Mouse (Mus musculus): ENCODE results near the gene Fat1. TPM values are rescaled to one million over a fixed set of nuclear protein-coding genes. Genes with fewer than 3 reads are reported as not detected.

Gene Fat1
- total RNA-seq, 2 experiments from 2014 or later, result 47.8 to 48.1 TPM

DNA sequence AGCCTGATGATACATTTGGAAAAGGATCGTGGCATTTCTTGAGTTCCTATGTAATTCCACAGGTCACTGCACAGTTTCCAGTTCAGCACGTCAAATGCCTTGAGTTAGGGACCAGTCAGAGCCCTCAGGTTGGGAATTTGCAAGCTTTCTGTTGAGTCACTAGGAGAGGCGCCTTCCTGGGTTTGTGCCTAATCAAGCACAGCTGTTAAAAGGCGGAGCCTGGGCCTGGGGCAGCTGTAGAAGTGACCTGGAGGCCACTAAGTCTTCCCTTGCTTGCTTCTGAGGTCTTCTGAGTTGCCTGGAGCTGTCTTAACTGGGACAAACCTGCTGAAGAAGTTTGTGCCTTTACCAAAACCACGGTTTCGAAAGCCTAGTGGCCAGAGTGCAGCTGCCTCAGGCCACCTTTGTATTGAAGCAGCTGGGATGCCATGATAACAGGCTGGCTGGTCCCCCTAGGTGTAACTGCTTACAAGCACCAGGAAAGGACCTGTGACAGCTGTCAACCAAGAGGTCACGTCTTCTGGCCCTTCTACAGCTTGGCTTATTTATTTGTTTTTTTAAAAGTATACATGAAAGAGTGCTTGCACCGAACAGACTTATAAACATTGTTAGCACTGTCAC, 66.4 kb downstream of the Fat1 start:
- DNase-seq (ENCODE audit: low spot score in 2 of 2), result no peak

DNA sequence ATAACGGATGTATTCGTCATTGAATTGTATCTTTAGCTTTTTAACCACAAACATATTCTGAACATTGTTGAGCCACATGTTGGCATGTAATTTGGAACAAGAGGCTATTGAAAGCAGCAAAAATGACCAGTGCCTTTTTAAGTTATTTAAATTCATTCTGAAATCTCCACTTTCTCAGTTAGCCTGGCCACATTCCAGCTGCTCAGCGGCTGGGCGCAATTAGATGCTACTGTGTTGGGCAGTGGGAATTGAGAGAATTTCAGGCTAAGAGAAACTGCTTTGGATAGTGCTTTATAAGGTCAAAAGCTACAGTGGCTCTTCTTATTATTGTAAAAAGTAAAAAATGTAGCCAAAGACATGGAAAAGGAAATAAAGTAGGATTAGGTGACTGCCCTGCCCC, 67.4 kb downstream of the Fat1 start:
- no peak for DNase-seq (ENCODE audit: low spot score in 2 of 2)

DNA sequence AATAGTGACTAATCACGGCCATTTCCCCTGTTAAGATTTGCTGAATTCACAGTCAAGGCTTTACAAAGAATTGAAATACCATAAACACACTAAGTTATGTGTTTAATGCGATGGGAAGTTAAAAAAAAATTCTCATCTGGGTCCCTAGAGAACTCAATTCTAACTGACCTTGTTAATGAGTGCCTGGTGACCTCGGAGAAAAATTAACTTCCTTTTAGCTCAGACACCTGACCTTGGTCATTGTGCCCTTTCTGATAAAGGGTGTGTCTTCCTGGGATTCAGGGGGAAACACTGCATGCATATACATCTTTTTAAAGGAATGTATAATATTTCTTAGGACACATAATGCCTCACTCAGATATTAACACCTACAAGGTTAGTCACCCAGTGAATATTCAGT, 68.8 kb downstream of the Fat1 start:
- DNase-seq (ENCODE audit: low spot score in 2 of 2), result no peak

DNA sequence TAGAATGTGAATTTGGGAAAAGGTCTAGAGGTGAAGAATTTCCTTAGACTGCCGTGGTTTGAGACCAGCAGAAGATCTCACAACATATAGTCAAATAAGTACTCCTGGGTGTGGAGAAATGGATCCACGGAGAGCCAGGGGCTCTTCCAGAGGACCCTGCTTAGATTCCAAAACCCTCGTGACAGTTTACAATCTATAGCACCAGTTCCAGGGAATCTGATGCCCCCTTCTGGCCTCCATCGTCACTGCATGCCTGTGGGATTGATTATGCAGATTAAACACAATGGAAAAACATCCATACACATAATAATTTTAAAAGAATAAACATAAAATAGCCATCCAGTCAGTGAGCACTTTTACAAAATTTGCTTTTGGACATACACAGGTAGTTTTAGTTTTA, 75.4 kb downstream of the Fat1 start:
- peak in 1 of 2 experiments; percentile 46 for DNase-seq (ENCODE audit: low spot score in 2 of 2)

DNA sequence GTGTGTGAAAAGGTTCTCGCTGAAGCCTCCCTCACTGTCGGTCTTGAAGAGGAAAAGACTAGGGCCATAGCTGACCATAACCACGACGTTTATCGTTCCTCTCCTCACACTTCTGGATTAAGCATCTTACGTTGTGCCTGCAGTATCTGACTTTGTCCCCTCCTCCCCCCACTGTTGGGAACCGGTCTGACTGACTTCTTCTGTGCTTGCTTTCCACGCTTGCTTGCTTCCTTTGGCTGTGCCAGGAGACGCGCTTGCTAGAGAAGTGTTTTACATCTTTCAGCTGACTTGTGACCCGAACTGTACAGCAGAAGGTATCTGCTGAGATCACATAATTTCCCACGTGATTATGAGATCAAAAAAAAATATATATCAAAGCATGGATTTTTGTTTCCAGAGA, 76.5 kb downstream of the Fat1 start:
- no peak for DNase-seq (ENCODE audit: low spot score in 2 of 2)

DNA sequence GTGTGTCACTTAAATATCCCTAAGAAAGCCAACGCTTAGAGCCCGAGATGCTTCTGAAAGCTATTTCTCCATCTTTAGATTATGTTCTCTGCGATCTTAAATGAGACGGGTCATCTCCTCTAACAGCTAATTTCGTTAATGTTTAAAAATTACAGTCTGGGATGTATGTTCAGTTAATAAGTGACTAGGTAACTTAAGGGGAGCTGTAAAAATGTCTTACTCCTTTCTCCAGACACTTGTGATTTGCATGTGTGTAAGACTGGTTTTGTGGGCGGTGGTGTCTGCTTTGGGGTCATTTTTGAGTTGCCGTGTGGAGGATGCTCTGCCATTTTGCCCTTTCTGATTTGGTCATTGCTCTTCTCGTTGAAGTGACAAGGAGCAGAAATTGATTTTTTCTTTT, 78.6 kb downstream of the Fat1 start:
- DNase-seq (ENCODE audit: low spot score in 2 of 2), result no peak

DNA sequence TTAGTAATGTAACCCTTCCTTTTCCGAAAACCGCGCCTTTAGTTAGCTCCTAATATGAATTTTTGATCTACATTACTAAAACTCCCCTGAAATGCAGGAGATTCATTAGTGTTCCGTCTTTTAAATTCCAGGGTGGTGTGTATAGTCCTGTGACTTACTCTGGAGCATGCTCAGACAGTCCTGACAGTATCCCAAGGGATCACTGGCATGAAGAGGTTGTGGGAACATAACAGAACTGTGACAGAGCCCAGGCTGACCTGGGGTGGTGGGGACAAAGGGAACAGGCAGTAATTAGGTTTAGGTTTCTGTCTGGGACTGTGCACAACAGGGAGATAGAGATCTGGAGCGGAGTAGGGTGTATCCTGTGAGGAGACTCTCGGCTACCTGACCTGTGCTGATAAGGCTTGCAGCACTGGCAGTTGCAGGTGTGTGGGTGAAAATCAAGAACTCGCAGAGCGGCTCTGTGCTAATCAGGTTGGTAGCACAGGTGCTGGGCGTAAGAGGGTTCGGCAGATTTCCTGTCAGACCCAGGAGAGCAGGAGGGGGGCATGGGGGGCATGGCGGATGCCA, 79.3 kb downstream of the Fat1 start:
- DNase-seq (ENCODE audit: low spot score in 2 of 2), result no peak

DNA sequence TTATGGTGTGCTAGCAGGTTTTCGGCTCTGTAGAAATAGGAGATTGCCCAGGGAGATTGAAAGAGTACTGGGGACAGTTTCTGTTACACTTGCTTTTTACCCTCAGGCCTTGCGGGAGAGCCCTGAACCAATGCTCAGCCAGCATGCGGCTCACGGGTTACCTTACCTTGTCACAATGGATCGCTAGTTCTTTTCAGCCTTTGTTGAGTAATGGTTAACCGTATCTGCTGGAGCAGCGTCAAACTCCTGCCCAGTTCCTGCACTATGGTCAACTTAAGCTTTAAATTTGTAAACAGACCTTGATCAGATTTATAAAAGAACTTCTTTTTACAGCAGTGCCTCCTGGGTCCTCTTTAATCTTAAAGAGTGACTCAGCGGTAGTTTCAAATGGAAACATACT, 80.6 kb downstream of the Fat1 start:
- no peak for DNase-seq (ENCODE audit: low spot score in 2 of 2)

DNA sequence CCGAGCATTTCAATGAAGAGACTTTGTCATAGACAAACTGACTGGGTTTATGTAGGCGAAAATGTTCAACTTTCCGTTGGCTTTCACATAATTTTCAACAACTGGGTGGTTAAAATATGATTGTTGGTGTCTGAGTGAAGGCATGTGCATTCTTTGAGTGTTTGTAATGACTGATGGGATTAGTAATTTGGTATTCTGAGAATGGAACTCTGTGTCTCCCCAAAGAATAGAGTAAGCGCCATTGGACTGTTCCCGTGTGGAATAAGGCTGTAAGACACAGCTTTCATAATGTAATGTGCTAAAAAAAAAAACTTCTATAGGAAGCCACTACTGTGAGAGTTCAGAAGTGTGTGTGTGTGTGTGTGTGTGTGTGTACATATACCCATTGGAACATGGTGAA, 84.0 kb downstream of the Fat1 start:
- no peak for DNase-seq (ENCODE audit: low spot score in 2 of 2)

DNA sequence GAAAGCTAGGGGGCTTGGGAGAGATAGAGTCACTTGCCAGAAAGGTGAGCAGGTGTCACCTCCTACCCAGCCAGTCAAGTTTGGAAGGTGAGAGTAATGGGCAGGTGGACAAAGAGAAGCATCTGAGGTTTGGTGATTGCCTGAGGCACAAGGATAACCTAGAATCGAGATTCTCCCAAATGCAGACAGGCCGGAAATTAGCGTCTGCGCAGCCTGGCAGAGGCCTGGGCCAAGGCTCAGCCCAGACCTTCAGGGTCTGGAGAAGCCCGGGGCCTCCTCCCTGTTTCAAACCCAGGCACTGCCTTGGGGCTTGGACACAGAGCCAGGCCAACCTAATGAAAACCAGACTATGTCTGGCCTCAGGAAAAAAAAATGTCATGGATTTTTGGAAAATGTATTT, 85.9 kb downstream of the Fat1 start:
- peak in 1 of 2 experiments; percentile 36 for DNase-seq (ENCODE audit: low spot score in 2 of 2)

DNA sequence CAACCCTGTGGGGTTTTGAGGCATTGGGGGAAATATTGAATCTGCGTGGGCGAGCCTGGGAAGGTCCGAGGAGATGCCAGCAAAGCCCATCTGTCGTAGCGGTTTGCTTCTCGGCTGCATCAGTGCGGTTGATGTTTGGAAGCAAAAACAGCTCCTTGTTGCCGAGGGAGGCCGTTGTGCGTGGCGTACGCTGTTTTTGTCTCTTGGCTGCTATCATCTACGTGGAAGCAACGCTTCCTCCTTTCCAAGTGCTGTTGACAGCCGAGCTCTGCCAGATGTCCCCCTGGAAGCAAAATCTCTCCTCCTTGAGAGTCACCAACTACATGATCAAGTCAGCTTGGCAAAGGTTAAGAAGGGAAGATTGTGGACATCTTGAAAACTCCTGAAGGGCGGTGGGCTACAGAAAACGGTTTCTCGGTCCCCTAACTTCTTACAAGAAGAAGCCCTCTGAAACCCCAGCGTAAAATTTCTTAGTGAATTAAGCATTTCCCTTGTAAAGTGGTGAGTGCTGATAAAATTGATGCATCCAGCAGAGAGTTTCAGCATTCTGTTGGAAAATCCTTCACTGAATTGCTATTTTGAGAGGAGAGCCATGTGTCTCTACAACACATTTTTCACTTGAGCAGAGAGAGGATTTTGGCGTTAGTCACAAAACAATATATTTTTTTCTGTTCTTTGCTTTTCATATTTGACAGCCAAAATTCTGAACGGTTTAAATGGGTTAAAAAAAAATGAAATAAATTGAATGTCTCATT, 86.8 kb downstream of the Fat1 start:
- no peak for DNase-seq (ENCODE audit: low spot score in 2 of 2)

DNA sequence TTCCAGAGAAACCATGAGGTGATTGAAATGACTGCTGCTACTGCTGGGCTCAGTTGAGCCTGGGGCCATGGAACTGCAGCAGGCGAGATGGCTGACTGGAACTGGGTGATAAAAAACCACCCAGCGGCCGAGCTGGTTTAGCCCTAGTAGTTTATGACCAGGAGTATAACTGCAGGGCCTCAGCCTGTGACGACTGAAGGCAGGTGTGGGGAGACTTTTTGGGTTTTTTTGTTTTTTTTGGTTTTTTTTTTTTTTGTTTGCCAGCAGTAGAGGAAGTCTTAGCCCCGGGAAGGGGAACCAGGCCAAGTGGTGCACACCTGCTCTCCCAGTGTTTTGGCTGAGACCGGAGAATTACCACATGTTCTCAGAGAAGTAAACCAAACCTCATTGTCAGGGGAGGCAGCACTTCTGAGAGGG, 92.8 kb downstream of the Fat1 start:
- DNase-seq (ENCODE audit: low spot score in 2 of 2), result no peak

DNA sequence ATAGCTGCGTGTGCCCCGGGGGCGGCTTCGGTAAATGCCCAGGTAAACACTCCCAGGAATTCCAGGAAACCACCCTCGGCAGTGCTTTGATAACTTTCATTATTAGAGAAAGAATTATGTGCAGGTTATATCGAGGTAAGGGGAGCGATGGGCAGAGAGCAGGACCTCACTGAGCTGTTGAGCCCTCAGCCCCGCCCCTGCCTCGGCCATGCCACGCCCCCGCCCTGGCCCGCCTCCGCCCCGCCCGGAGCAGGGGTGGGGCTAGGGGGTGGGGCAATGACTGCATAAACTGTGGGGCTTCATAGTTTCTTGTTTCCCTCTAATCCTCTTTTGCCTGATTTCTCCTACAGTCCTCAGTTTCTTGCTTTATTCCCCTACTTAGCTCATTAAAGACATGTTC, 103.1 kb downstream of the Fat1 start:
- no peak for DNase-seq (ENCODE audit: low spot score in 2 of 2)

DNA sequence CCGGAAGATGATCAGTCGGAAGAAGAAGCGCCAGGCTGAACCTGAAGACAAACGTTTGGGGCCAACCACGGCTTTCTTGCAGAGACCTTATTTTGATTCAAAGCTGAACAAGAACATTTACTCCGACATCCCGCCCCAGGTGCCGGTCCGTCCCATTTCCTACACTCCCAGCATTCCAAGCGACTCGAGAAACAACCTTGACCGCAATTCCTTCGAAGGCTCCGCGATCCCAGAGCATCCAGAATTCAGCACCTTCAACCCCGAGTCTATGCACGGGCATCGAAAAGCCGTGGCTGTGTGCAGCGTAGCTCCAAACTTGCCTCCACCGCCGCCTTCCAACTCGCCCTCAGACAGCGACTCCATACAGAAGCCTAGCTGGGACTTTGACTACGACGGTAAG, 108.9 kb downstream of the Fat1 start:
- no peak for DNase-seq (ENCODE audit: low spot score in 2 of 2)

DNA sequence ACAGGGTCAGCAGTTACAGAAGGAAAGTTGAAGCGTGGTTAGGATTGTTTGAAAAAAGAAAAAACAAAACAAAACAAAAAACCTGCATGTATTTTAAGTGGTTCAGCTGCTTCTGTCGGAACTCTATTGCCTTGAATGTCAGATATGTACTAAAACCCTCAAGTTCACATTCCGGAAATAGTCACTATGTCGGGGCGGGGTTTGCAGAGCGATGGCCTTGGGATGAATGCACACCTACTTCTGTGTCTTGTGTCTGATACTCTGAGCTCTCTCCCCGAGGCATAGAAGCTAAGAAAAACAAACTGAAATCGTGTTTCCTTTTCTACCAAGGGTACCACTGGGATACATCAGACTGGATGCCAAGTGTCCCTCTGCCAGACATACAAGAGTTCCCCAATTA, 115.2 kb downstream of the Fat1 start:
- DNase-seq (ENCODE audit: low spot score in 2 of 2), result no peak

DNA sequence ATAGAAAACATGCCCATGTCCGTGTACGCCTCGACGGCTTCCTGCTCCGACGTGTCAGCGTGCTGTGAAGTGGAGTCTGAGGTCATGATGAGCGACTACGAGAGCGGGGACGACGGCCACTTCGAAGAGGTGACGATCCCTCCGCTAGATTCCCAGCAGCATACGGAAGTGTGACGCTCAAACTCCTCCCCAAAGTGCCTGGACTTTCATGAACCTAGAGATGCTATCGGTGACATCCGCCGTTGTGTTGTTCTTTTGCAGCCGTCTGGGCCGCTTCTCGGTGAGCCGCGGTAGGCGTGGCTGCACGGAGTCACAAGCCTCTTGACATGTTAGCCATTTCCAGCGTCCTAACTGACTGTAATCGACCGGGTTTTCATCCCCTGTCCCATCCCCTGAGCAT, 116.0 kb downstream of the Fat1 start:
- no peak for DNase-seq (ENCODE audit: low spot score in 2 of 2)

DNA sequence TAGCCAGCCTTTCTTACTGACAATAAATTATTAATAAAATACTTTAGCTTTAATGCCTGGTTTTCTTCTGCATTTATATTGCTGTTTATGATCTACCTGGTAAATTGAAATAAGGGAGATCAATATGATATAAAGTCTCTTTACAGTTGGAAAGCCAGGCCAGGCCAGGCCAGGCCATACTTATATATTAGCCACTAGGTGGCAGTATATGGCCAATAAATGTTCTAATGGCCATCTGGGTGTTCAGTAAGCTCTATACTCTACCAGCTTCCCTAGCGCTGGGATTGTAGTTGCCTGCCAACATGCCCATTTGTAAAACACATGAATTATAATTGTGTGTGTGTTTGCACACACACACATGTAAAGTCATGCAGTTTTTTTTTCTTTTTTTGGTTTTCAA, 117.0 kb downstream of the Fat1 start:
- DNase-seq (ENCODE audit: low spot score in 2 of 2), result no peak

DNA sequence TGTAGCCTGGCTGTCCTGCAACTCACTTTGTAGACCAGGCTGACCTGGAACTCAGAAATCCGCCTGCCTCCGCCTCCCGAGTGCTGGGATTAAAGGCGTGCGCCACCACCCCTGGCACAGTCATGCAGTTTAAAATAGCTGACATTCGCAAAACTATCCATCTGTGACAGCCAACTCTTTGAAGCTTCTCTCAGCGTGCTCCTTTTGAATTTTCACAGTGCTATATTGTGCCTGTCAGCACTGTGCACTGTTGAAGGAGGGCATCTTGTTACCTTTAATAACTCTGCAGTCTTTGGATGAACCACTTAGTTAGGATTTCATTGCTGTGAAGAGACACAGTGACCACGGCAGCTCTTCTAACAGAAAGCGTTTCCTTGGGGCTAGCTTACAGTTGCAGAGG, 117.4 kb downstream of the Fat1 start:
- no peak for DNase-seq (ENCODE audit: low spot score in 2 of 2)

DNA sequence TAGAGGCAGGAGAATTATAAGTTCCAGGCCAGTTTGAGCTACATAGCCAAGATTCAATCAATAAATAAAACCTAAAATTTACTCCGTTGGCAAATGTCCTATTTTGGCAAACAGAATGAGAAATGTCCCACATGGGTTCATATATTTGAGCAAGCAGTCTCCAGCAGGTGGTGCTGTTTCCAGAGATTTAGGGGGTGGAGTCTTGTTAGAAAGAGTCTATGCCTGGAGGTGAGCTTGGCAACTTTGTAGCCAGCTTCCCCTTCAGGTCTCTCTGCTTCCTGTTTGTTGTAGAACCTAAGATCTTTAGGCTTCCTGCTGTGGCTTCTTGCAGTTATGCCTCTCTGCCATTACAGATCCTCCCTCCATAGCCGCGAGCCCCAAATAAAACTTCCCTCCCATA, 120.3 kb downstream of the Fat1 start:
- DNase-seq (ENCODE audit: low spot score in 2 of 2), result no peak

DNA sequence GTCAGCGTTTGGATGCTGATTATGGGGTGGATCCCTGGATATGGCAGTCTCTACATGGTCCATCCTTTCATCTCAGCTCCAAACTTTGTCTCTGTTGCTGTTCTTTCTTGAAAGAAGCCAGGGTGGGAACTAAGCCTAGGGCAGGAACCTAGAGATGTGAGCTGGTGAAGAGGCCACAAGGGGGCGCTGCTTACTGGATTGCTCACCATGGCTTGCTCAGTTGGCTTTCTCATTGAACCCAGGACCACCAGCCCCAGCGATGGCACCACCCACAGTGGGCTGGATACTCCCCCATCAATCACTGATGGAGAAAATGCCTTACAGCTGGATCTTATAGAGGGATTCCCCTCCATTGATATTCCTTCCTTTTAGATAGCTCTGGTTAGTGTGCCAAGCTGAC, 121.6 kb downstream of the Fat1 start:
- DNase-seq (ENCODE audit: low spot score in 2 of 2), result no peak

DNA sequence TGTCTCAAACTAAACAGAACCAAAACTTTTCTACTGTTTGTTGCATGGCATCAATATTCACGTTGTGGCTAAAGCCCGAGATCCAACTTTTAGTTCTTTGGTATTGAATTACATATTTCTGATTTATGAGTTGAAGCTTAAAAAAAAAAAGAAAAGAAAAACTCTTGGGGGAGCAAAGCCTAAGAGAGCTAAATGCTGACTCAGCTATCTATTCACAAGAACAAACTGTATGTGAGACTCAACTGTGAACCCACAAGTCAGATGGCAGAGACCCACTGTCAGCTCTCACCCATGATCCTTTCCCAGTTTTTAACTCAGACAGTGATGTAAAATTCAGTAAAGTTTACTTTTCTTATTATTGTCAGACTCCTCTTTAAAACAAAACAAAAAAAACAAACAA, 124.8 kb downstream of the Fat1 start:
- DNase-seq (ENCODE audit: low spot score in 2 of 2), result no peak

DNA sequence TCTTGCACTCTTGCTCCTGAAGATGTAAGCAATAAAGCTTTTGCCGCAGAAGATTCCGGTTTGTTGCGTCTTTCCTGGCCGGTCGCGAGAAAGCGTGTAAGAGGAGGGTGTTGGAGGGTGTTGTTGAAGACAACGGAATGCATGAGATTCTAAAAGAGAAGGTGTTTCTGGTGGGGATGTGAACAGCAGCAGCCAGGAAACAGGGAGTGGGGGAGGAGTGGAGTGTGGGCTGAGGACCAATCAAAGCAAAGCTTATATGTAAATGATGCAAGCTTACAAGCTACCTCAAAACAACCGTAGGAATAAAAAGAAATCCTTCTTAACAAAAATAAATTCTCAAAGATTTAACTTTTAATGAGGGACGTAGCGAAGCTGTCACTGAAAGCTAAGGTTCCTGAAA, 127.1 kb downstream of the Fat1 start:
- no peak for DNase-seq (ENCODE audit: low spot score in 2 of 2)

Data from gastrocnemius, postnatal 4 days (tissue).